Mouse (Mus musculus) CH12F3 (cell line): Measurements from ENCODE around the gene Gls2.

Source experiments
- in situ Hi-C: fragments of 300-500 bp; cut with MboI; formaldehyde crosslinking; loops from 2 replicates; pipeline ENCODE4 v1.14.3; 2020; ENCODE audit warnings: low sequenced_read_pairs

The Gls2 gene

DNA sequence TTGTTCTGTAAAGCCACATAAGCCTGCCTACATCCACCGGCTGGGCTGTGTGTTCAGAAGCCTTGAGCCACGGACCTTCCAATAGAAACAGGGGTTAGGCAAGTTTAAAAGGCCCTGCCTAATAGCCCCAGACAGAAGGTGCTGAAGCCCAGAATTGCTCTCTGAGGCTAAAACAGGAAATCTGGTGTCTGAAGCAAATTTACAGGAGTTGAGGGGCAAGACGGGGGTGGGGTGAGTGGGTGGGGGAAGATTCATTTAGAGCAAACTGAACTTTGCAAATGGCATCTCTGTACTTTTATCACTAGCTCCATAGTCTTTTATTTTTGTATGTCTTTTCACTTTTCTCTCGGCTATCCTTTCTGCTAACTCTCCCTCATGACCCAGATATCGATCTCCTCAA is 36.9 kb downstream of the Gls2 start:
- in situ Hi-C loops = no loop called here

DNA sequence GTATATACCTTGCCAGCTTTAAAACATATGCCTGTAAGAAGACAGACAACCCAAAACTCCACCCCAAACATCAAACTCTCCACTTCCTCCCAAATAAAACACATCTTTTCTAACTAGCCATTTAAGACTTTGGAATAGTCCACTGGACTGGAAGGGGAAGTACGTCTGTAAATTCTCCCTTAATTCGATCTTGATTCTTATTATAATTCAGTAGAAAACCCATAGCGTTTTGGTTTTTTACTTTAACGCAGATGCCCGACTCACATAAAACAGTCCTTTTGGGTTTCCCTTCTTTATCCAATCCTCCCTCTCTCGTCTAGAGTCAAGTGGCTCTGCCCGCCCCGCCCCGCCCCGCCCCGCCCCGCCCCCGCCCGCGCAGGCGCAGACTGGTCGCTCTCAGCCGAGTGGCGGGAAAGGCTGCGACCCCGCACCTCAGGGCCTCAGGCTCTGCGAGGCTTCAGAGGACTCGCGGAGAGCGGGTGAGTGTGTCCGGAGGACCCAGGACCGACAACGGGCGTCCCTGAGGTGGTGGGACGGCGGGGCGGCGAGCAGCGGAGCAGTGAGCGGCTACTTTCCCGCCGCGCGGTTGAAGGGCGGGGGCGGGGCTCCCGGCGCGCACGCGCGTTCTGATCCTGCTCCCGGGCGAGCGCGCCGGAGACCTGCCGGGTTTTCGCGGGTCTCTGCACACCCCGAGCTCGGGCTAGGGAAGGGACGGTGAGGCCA is 37.6 kb downstream of the Gls2 start, which contains the start of gene Timeless:
Gene Timeless (plus strand): TSS at position 369 of the 723 bp plus-strand sequence.
- in situ Hi-C loops = no loop called here

DNA sequence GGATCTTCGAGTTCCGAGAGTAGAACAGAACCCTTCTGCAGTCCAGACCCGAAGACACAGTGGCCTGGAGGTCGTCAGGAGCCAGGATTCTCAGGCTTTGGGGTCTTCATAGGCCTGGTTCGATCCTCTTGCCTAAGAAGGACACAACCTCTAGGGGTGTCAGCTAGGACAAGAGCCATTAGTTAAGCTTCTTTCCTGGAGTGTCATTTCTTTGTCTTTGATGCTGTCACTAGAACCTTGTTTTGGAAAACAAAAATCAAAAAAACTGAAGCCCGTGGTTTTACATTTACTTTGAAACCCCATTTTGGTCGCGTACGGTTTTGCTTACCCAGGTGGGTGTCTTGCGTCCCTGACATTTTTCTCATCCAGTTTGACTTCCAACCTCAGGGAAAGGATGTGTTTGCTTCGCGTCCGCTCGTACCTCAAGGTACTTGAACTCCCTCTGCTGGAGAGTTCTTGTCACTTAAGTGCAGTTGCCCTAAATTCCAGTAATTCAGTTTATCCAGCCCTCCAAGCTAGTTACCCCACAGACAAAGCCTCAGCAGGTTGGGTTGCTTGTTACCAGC is 38.2 kb downstream of the Gls2 start:
- in situ Hi-C loops = no loop called here

DNA sequence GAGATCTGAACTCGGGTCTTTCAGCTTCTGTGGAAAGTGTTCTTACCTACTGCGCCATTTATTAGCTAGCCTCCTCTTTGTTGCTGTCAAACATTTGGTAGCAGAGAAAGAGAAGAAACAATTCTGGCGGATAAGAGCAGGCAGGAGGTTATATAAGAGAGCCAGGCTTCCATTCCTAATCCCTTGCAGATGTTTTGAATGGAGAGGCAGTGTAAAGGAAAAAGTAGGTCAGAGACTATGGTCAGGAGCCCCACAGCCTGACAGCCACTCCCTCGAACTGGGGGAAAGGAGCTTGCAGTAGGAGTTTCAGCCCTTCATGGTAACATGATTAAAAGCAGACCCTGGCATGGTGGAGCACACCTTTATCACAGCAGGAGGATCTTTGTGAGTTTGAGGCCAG is 42.1 kb downstream of the Gls2 start:
- in situ Hi-C loops = no loop called here

DNA sequence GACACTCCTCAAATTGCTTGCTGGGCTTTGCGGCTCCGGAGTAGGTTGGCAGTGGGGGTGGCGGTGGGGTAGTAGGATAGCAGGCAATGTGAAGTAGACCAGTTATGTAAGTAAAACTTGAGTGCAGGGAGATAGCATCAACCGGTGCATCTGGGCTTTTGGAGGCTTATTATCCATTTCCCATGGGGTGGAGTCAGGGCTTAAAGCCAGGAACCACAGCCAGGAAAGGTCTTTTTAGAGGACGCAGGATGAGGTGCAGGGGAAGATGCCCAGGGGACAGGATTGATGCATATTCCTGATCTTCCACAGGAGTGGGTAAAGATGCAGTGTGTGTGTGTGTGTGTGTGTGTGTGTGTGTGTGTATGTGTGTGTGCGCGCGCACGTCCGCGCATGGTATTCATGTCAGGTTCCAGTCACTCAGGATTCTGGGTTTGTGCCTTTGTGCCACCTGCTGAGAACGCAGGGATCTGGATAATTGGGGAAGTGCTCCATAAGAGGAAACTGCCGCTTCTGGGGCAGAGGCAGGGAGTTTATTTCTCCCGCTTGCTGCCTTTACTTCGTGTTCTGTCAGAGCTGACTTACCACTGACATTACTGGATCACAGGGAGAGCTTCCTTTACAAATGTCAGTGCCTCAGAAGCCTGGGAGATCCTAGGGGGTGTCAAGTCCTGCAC is 43.7 kb downstream of the Gls2 start:
- in situ Hi-C loops = no loop called here

DNA sequence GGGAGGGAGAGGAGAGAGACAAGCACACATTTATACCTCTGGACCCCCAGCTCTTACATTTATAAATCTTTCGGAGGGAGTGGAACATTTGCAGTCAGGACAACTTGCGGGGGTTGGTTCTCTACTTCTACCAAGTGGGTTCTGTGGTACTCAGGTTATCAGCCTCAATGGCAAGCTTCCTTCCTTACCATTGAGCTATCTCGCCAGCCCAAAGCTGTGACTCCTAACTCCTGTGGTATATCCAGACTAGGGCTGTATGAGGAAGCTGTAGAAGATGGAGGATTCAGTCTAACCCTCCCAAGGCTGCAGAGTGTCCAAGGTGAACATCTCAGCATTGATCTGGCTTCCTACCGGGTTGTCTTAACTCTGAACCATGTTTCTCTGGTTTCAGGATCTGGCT is 44.9 kb downstream of the Gls2 start:
- in situ Hi-C loops = no loop called here

DNA sequence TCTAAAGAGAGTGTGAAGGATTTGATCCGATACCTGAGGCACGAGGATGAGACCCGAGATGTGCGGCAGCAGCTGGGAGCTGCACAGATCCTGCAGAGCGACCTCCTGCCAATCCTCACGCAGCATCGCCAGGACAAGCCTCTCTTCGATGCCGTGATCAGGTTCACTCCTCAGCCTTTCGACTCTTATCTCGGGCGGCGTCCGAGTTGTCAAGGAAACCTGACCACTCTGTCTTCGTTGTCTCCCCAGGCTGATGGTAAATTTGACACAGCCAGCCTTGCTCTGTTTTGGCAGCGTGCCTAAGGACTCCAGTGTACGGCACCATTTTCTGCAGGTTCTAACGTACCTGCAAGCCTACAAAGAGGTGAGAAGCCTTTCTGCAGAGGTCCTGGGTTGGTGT is 45.9 kb downstream of the Gls2 start:
- in situ Hi-C loops = no loop called here

DNA sequence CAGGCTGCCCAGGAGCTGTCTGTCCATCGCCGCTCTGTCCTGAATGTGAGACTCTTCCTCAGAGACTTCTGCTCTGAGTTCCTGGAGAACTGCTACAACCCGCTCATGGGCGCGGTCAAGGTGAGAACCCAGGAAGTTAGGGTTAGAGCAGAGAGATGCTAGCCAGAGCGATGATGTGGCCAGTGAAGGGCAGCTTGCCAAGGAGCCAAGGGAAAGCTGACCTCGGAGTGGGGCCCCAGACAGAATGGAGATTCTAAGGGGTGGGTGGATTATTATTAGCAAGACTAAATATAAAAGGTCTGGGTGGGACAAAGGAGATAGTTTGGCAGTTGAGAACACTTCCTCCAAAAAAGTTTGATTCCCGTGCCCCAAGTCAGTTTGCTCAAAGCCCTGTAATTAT is 49.0 kb downstream of the Gls2 start:
- in situ Hi-C loops = no loop called here

DNA sequence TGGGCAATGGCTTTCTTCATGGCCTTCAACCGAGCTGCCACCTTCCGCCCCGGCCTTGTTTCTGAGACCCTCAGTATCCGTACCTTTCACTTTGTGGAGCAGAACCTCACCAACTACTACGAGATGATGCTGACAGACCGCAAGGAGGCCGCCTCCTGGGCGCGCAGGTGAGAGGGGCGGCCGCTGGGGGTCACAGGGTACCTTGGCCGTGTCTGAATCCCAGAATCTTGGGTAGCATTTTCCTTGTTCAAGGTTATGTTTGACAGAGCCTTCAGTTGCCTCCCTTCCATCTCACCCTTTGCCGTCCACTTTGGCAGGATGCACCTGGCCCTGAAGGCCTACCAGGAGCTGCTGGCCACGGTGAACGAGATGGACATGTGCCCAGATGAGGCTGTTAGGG is 49.9 kb downstream of the Gls2 start:
- in situ Hi-C loops = no loop called here

DNA sequence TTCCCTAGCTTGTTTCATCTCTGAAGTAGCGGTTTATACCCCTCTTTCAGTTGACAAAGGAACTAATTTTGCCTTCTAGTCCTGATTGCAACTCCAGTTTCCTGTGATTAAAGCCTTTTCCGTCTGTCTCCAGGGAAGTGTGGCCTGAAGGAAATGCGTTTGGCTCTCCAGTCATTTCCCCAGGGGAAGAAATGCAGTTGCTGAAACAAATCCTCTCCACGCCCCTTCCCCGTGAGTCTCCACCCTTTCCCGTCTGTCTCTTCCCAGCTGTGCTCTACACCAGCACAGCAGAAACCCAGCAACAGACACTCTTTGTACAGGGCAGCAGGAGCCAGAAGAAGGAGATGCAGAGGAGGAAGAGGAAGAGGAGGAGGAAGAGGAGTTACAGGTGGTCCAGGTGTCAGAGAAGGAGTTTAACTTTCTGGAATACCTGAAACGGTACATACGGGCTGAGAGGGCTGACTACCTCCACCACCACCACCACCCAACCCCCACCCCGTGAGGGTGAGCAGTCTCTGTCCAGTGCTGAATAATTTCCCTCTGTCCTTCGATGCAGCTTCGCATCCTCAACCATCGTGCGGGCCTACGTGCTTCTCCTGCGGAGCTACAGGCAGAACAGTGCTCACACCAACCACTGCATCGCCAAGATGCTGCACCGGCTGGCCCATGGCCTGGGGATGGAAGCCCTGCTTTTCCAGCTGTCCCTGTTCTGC is 52.9 kb downstream of the Gls2 start:
- in situ Hi-C loops = no loop called here

DNA sequence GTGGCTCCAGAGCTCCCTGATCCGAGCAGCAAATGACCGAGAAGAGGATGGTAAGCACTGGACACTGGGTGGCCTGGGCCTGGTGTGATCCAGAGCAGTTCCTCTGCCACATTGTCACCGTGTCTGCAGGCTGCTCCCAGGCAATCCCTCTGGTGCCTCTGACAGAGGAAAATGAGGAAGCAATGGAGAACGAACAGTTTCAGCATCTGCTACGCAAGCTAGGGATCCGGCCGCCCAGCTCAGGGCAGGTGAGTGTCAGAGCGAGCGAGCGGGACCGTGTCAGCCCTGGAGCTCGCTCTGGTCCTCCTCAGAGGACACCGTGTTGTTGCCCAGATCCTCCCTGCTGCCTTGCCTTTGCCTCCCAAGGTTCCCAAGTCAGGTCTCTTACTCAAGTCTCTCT is 56.3 kb downstream of the Gls2 start:
- in situ Hi-C loops = no loop called here

DNA sequence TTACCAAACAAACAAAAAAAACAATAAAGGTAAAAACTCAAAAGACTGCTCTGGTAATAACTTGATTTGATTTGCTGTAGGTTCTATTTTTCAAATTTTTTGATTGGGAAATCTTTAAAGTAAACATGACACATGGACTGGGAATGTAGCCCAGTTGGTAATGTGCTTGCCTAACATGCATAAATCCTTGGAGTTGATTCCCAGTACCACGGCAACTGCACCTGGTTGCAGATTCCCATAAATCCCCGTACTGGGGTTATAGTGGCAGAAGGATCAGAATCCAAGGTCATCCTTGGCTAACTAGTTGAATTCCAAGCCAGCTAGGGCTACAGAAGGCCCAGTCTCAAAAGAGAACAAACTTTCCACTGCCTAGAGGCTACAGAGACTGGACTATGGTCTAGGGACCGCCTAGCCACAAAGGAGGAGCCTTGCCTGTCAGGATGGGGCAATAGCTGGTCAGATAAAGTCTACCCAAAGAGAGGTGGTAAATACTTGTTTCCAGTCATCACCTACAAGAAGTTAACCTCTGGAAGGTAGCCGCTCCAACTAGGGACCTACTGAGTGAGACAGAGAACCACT is 59.5 kb downstream of the Gls2 start, which contains the start of gene Apon:
Gene Apon (plus strand): TSS at position 420 of the 579 bp plus-strand sequence.
- in situ Hi-C loops = no loop called here

DNA sequence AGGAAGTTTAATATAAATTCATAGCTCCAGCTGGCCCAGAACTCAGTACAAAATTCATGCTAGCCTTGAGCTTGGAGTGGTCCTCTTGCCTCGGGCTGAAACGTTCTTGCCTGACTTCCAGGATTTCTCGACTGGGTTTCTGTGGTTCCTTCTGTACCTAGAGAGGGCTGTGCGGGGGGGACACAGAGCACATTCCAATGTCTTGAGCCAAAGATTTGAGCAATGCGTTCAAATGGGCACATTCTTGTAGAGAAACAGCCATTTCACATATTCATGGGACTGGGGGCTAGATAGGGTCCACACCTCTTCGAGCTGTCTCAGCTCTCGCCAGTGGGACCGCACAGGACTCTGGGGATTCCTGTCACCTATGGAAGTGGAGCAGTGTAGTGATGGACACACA is 61.7 kb downstream of the Gls2 start:
- in situ Hi-C loops = no loop called here

DNA sequence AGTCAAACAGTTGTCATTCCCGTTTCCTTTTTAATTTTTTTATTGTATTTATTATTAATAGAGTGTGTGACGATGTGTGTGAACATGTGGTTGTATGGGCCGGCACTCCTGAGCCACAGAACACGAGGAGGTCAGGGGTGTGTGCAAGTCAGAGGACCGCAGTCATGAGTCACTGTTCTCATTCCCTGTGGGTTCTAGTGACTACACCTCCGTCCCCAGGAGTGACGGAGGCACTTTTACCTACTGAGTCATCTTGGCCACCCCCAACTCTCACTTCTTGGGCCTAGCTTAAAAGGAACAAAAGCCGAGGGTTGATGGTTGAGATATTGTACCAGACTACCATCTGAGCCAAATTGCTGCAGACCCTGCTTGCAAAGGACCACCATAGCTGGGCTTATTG is 62.1 kb downstream of the Gls2 start:
- in situ Hi-C loops = no loop called here

DNA sequence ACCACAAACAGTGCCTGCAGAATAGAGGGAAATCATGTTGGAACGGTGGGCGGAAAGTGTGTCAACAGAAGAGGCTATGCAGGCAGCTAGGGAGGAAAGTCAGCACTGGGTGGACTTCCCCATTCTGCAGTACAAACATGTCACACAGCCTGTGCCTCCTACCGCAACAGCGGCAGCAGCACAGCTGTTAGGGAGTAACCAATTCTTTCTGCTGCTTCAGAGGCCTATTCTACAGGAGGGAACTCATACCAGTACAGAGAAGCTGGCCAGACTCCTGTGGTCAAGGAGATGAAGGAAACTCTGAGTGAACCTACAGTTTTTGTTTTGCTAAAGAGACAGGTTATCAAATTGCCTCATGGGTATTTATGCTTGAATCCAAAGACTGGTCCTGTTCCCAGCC is 64.7 kb downstream of the Gls2 start:
- in situ Hi-C loops = no loop called here
